Mouse (Mus musculus): ENCODE measurements at regions not wholly inside any gene's neighbourhood (a gene's known extent, or its start where the extent isn't known, plus 50 kb on each side); places are given as distances from the start of the nearest gene placed in this dataset.

GRCm38 (mm10) chr13:59264126-59264525 lies 320.9 kb downstream of the Agtpbp1 start:
- Histone ChIP-seq H3K27ac (ENCODE audit: insufficient read depth, low read length) (no peak overlapping the region), H3K4me3 (ENCODE audit: insufficient read depth, low read length) (no peak overlapping the region), H3K4me1 (ENCODE audit: control insufficient read depth, insufficient read depth, low read length) (peaks cover 3% of the 10 kb centered on the region; the same call in 1 of the 2 replicates)
- TF ChIP-seq POLR2A (IDR thresholded peaks at IDR 0.05; ENCODE audit: low read depth, low read length) (no peak), CTCF (IDR thresholded peaks at IDR 0.05; ENCODE audit: borderline replicate concordance, insufficient read depth, low read length) (no peak)

GRCm38 (mm10) chr13:59261924-59262323 lies 323.1 kb downstream of the Agtpbp1 start:
- TF ChIP-seq CTCF (IDR thresholded peaks at IDR 0.05; ENCODE audit: borderline replicate concordance, insufficient read depth, low read length) (no peak), POLR2A (IDR thresholded peaks at IDR 0.05; ENCODE audit: low read depth, low read length) (no peak)
- peak overlapping the region; percentile 76; the same call in 1 of the 2 replicates for H3K27ac ChIP-seq (ENCODE audit: insufficient read depth, low read length)

GRCm38 (mm10) chr13:59255798-59256435 lies 329.1 kb downstream of the Agtpbp1 start:
- H3K4me3 ChIP-seq (ENCODE audit: insufficient read depth, low read length) = no peak overlapping the region
- no peak for TF ChIP-seq POLR2A (IDR thresholded peaks at IDR 0.05; ENCODE audit: low read depth, low read length)
- no peak for TF ChIP-seq CTCF (IDR thresholded peaks at IDR 0.05; ENCODE audit: borderline replicate concordance, insufficient read depth, low read length)
- H3K27ac ChIP-seq (ENCODE audit: insufficient read depth, low read length) = no peak overlapping the region
- H3K4me1 ChIP-seq (ENCODE audit: control insufficient read depth, insufficient read depth, low read length) = no peaks in the 10 kb centered on the region

More at GRCm38 (mm10) chr13:59261924-59262323, 323.1 kb downstream of the Agtpbp1 start:
- H3K4me1 ChIP-seq (ENCODE audit: control insufficient read depth, insufficient read depth, low read length) = peaks cover 3% of the 10 kb centered on the region; the same call in 1 of the 2 replicates
- H3K4me3 ChIP-seq (ENCODE audit: insufficient read depth, low read length) = no peak overlapping the region

GRCm38 (mm10) chr13:59253667-59254558 lies 331.1 kb downstream of the Agtpbp1 start:
- Histone ChIP-seq H3K4me1 (ENCODE audit: control insufficient read depth, insufficient read depth, low read length) (no peaks in the 10 kb centered on the region), H3K4me3 (ENCODE audit: insufficient read depth, low read length) (no peak overlapping the region), H3K27ac (ENCODE audit: insufficient read depth, low read length) (no peak overlapping the region)
- no peak for TF ChIP-seq CTCF (IDR thresholded peaks at IDR 0.05; ENCODE audit: borderline replicate concordance, insufficient read depth, low read length)
- TF ChIP-seq POLR2A (IDR thresholded peaks at IDR 0.05; ENCODE audit: low read depth, low read length) = no peak

- Histone ChIP-seq H3K4me1 (ENCODE audit: control insufficient read depth, insufficient read depth, low read length) (no peaks in the 10 kb centered on the region), H3K4me3 (ENCODE audit: insufficient read depth, low read length) (no peak overlapping the region), H3K27ac (ENCODE audit: insufficient read depth, low read length) (no peak overlapping the region)
- TF ChIP-seq CTCF (IDR thresholded peaks at IDR 0.05; ENCODE audit: borderline replicate concordance, insufficient read depth, low read length) = no peak
- no peak for TF ChIP-seq POLR2A (IDR thresholded peaks at IDR 0.05; ENCODE audit: low read depth, low read length)
These were observed 333.6 kb downstream of the Agtpbp1 start for GRCm38 (mm10) chr13:59251252-59252006.

- H3K27ac ChIP-seq (ENCODE audit: insufficient read depth, low read length) = no peak overlapping the region
- no peak overlapping the region for H3K4me3 ChIP-seq (ENCODE audit: insufficient read depth, low read length)
- no peaks in the 10 kb centered on the region for H3K4me1 ChIP-seq (ENCODE audit: control insufficient read depth, insufficient read depth, low read length)
- no peak for TF ChIP-seq POLR2A (IDR thresholded peaks at IDR 0.05; ENCODE audit: low read depth, low read length)
- TF ChIP-seq CTCF (IDR thresholded peaks at IDR 0.05; ENCODE audit: borderline replicate concordance, insufficient read depth, low read length) = no peak
These were observed 336.6 kb downstream of the Agtpbp1 start for GRCm38 (mm10) chr13:59248411-59248810.

GRCm38 (mm10) chr13:59246984-59247537 lies 338.0 kb downstream of the Agtpbp1 start:
- Histone ChIP-seq H3K27ac (ENCODE audit: insufficient read depth, low read length) (no peak overlapping the region), H3K4me1 (ENCODE audit: control insufficient read depth, insufficient read depth, low read length) (no peaks in the 10 kb centered on the region), H3K4me3 (ENCODE audit: insufficient read depth, low read length) (no peak overlapping the region)
- TF ChIP-seq POLR2A (IDR thresholded peaks at IDR 0.05; ENCODE audit: low read depth, low read length) (no peak), CTCF (IDR thresholded peaks at IDR 0.05; ENCODE audit: borderline replicate concordance, insufficient read depth, low read length) (no peak)

- H3K27ac ChIP-seq (ENCODE audit: insufficient read depth, low read length) = no peak overlapping the region
- H3K4me1 ChIP-seq (ENCODE audit: control insufficient read depth, insufficient read depth, low read length) = no peaks in the 10 kb centered on the region
- no peak overlapping the region for H3K4me3 ChIP-seq (ENCODE audit: insufficient read depth, low read length)
- no peak for TF ChIP-seq CTCF (IDR thresholded peaks at IDR 0.05; ENCODE audit: borderline replicate concordance, insufficient read depth, low read length)
- no peak for TF ChIP-seq POLR2A (IDR thresholded peaks at IDR 0.05; ENCODE audit: low read depth, low read length)
These were observed 339.0 kb downstream of the Agtpbp1 start for GRCm38 (mm10) chr13:59246070-59246469.

GRCm38 (mm10) chr13:59244622-59245021 lies 340.4 kb downstream of the Agtpbp1 start:
- no peak for TF ChIP-seq POLR2A (IDR thresholded peaks at IDR 0.05; ENCODE audit: low read depth, low read length)
- TF ChIP-seq CTCF (IDR thresholded peaks at IDR 0.05; ENCODE audit: borderline replicate concordance, insufficient read depth, low read length) = no peak
- no peak overlapping the region for H3K4me3 ChIP-seq (ENCODE audit: insufficient read depth, low read length)
- H3K27ac ChIP-seq (ENCODE audit: insufficient read depth, low read length) = no peak overlapping the region
- no peaks in the 10 kb centered on the region for H3K4me1 ChIP-seq (ENCODE audit: control insufficient read depth, insufficient read depth, low read length)
